Mouse (Mus musculus) layer of hippocampus, adult 11-12 months (tissue): ENCODE results near the gene Bmp6.

Experiments
- DNase-seq: peaks from one replicate; pipeline ENCODE4 v3.0.0; 2022; ENCODE audit warnings: low spot score

Gene Bmp6

DNA sequence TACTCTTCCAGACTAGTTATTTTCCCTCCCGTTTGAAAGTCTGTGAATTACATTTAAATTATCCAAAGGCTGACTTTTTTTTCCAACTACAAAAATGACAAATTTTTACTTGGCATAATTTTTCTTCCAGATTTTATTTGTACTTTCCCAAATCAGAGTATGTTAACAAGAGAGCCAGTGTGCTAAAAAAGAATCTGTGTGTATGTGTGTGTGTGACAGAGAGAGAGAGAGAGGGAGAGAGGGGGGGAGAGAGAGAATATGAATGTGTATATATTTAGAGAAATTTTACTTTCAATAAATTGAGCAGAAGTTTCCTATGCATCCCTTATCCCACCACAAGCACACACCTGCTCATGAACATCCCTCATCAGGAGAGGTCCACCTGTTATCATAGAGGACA is 9.4 kb downstream of the Bmp6 start:
- no peak for DNase-seq

DNA sequence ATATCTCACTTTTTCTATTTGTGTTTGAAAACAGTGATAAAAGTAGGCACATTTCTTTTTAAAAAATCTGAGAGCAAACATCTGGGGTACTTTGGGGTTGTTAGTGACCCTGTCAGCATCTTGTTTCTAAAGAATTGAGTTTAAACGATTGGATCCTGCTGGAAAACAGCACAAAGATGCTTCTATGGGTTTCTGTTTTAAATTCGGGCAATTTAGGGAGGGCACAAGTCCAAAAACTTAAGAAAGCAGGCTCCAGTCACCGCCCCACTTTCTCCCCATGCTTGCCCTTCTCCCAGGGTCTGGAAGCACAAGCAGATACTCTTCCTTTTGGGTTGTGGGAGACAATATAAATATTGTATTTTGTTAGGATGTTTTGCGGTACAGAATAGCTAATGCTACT is 14.1 kb downstream of the Bmp6 start:
- DNase-seq: no peak

DNA sequence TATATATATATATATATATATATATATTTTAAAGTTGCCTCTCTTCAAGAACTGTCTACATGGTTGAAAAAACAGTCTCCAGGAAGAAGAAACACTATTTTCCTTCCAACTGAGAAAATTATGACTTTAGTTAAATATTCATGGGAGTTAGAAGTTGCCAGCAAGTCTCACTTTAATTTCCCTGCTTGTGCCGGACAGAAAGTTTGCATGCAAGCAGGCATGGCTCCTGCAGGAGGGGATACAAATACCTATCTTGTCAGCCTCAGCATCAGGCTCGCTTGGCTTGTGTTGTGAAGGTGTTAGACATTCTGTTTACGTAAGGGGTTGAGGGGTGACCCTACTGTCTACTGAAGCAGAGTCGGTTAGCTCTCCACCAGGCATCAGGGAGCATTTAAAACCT is 17.8 kb downstream of the Bmp6 start:
- no peak for DNase-seq

DNA sequence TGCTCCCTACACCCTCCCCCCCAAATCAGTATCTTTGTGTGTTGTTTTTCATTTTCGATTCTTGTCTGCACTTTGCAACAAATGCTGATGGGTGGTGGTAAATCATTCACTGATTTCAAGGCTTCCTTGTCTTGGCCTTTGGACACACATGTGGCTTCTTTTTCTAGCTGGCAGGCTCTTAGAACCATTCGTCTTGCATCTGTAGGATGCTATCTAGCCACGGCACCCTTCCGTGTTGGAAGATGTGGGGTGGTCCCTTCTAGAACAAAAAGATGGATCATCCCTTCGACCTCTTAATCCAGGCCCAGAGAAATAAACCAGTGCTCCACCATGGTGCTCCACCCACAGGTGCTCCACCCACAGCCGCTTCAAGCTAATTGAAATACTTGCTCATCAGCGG is 19.0 kb downstream of the Bmp6 start:
- no peak for DNase-seq

DNA sequence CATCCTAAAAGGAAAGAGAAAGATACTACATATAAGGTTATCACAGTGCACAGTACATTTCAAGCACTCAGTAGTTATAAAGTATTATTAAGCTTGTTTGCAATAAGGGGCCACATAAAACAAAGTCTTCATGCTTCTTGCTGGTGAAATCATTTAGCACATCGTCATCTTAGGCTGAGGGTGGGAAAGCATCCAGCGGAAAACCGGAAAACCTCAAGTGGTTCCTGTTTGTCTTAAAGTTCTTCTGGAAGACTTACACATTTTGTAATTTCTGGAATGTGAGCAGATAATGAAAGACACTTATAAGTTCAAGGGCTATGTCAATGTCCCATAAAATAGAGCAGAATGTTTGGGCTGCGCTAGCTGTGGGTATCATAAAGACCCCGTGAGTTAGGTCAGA is 24.7 kb downstream of the Bmp6 start:
- DNase-seq: no peak

DNA sequence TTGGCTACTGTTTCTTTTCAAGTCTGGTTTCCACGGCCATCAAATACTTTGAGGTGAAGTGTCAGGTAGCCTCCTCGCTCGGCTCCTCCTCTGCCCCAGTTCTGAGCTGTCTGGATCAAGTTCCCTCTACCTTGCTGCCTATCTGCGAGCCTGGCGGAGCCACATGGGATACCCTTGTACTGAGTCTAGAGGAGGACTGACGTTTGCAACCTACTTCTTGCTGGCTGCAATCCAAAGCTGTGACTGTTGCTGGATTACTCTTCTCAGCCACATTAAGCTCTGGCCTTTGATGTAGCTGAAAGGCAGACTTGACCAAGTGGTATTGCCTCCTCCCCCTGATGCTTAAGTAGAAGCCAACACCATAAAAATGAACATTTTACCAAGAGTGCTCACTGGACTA is 31.2 kb downstream of the Bmp6 start:
- no peak for DNase-seq

DNA sequence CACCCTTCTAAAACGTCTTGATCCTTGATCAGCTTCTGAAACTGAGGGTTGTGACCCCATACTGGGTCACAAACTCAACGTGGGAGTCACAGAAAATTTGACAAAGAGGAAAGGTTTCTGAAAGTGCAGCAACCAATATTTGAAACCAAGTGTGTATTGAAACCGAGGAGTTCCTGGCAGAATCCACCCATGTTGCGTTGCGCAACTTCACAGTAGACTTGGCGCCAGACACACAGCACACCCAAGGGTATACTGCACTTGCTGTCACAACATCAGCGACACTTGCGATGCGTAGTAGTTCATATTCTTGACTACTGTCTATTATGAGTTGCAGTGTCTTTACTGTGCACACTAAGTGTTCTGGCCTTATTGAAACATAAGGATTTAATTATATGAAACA is 32.4 kb downstream of the Bmp6 start:
- DNase-seq: no peak

DNA sequence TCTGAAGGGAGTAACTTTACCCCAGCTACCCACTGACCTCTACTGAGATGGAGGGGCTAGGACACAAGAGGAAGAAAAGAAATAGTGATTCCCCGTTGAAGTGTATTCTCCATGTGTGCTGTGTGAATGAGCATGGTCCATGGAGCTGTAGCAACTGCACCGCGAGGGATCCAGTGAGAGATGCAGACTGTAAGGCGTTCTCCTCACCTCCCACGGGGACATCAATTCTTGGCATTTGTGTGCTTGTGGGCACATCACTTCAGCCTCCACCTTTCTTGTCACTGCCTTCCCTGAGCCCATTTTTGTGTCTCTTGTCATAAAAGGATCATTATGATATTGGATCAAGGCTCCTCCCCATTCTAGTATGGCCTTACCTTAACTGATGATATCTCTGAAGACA is 34.9 kb downstream of the Bmp6 start:
- no peak for DNase-seq

DNA sequence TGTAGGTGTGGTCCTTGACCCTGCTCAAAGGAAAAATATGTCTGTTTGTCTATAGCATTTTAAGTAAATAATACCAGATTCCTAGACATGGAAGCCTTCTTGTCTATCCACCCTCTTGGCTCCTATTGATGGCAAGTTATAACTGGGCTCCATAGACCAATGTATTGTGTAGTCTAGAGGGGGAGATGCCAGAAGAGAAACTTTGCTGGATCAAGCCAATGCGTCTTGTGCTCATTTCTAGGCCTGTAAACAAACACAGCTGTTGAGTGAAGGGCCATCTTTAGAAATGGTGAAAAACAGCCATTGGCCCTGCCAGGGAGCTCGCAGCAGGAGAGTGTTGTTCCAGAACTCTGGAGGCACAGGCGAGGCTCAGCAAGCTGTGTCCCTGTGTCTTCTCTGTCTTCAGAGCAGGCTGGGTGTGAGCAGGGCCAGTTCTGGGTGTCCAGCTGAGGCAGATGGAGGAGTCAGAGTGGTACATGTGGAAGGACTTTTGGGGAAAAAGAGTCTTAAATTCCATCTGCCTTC is 41.2 kb downstream of the Bmp6 start:
- no peak for DNase-seq

DNA sequence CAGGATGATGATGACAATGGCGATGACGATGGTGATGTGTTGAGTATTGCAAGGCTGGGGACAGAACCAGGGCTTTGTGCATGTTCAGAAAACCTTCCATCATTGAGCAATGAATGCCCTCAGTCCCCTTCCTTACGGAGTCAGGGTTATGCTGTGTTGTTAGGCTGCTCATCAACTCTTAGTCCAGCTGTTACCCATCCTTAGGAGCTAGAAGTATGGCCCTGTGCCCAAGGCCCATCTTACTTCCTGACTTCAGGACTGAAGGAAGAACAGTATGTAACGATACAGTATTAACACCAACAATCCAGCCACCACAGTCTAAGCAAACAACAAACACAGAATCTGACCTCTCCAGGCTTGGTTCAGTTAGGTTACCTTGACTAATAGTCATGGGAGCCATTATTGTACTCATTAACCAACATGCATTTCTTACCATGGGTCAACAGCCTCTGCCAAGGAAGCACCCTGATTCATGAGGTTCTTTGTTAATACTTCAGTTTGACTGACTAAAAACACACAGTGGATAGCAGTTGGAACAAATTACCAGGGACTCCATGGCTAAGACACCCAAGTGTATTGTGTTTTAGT is 42.6 kb downstream of the Bmp6 start:
- no peak for DNase-seq

DNA sequence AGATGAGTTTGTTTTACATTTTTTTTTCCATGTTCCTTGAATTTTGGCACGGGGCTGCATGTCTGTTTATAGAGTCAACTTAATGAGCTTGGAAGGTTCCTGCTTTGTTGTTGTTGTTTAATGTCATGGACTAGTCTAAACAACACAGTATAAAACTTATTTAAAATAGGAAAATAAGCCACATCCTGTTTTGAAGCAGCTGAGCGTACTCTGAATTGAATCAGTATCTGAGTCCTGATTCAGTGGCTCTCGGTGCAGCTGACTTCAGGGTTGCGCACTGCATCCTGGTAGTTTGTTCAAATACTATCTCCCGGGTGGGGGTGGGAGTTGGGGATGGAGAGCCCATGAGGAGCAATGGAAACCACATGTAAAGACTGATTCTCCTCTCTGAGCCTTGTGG is 48.5 kb downstream of the Bmp6 start:
- DNase-seq: no peak

DNA sequence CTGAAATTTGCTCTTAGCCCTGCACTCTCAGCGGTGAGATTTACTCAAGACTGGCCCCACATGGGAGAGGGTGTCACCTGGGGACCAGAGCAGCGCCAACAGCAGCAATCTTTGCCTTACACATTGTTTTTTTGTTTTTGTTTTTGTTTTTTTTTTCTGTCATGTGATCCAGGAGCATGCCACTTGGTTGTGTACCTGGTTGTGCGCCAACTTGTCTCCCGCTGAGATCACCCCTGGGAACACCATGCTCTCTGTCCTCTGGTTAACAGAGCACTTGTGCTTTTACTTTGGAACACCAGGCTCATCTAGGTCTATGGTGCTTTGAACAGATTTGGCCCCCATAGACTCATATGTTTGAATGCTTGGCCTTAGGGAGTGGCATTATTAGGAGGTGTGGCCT is 50.1 kb downstream of the Bmp6 start:
- DNase-seq: no peak

DNA sequence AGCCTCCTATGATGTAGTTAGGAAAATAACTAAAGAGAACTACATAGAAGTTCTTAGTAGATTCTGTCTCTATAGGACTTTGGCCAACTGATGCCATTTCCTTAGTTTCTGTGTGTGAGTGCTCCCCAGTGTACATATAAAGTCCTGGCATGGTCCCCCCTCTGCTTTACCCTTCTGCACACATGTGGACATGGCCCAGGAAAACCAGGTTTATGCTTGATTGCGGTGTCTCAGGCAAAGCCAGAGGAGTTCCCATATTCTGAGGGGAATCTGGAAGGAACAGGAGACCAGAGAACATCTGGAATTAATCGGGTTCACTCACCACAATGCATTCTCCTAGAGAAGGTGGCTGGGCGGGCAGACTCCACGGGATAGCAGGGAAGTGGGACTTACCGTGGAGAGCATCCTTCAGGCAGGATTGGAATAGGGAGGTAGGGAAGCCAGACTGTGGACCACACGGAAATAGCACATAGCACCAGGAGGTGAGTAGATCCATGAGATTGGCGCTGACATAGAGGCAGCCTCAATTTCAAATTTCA is 52.2 kb downstream of the Bmp6 start:
- DNase-seq: no peak

DNA sequence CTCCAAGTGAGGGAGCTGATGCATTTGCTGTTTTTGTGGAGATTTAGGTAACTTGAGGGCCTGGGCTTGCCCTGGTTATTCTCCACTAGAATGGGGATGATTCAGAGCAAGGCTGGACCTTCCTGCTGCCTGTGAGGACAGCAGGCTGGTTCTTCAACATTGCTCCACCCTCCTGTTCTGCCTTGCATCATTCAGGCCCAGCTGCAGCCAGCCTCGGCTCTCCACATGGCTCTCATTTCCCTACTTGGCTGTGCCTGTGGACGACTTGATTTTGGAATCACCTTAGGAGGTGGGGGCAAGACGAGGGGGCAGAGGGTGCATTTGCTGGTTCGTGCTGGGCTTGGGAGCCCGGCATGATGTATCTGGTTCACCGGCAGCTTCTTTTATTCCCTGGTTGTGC is 53.8 kb downstream of the Bmp6 start:
- no peak for DNase-seq

DNA sequence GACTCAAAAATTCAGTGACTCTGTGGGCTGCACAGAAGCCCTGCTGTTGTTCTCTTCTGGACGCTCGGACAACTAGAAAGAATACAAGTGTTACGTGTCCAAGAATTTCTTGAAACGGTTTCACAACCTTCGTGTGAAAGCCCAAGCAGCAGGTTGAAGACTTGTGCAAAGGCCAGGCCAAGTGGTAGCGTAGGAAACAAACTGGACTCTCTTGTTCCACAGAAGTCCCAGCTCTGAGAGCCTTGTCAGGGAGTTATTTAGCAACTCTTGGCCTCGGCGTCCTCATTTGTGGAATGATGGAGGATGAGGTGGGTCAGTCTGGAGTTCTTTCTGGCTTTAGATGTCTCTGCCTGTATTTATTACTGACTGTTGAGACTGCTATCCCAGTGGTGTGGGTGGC is 55.8 kb downstream of the Bmp6 start:
- DNase-seq: no peak

DNA sequence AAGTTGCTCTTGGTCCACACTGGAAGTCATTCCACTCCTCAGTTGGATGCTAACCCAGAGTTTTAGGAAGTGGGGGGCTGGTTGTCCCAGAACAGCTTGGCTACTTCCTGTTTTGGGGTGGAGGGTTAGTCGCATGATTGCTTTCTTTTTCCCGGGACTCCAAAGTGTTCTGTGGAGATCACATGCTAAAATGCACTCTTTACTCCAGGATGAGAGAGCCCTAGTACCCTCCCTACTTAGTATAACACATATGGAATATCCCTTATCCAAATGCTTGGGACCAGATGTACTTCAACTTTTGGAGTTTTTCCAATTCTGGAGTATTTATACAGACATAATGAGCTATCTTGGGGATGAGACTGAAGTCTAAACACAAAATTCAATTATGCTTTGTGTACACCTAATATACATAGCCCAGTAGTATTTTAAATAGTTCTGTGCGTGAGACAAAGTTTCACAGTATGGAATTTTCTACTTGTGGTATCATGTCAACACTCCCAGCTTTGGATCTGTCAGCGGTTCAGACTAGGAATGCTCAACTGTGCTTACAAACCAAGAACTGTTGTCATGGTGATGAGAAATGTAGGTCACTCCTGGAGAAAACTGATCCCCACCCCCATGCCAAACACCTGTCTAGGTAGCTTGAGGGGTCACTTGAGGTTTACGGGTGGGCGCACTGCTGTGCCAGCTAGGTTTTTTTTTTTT is 62.9 kb downstream of the Bmp6 start:
- no peak for DNase-seq

DNA sequence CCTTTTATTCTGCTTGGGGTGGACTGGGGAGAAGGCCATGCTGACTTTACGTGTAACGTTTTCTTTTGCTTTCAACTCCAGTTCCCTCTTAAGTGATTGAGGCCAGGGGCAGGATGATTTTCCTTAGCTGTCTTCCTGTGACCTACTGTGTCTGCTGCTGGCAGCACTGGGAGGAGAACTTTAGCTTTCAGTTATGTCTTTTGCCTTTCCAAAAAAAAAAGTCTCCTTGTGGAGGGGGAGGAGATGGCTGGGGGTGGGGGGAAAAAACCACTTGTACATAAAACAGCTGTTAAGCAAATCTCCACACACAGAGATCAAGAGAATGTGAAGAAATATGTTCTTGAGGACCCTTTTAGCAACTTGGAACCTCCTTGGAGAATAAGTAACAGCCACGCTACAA is 63.7 kb downstream of the Bmp6 start:
- no peak for DNase-seq

DNA sequence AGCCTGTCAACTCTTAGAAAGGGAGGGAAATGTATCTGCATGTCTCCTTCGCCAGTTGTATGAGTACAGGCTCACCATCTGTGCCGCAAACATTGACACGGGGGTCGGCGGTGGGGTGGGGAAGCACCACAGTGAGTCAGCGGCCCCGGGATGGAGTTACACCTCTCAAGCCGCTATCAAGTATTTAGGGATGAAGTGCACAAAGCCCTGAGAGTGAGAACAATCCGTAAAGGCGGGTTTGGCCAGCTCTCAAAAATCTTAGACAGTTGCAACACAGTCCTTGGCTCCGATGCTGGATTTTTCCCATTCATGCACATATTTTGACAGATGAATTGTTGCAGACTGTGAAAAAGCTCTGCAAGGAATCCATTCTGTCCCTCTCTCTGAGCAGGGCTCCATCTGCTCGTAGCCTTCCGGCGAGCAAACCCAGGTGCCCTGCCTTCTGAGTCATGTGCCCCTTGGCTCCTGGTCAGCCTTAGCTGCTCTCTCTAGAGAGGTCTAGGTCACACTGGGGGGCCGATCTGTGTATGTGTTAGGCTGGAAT is 65.5 kb downstream of the Bmp6 start:
- DNase-seq: peak; percentile 74

DNA sequence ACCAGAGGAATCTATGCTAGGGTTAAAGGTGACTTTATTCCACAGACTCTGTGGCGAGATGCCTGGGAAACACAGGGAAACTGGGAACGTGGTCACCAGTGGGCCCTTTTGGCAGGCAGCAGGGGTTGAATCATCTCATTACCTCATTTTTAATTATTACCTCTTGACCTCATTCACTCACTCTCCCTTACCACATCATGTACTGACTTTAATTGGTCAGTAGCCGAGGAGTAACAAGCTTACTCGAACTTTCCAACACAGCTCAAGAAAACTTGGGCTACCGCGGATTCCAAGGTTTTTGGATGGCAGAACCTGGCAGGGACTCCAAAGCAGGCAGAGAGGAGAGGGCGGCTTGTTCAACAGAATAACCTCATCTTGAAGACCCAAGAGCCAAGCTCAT is 74.9 kb downstream of the Bmp6 start:
- DNase-seq: no peak

DNA sequence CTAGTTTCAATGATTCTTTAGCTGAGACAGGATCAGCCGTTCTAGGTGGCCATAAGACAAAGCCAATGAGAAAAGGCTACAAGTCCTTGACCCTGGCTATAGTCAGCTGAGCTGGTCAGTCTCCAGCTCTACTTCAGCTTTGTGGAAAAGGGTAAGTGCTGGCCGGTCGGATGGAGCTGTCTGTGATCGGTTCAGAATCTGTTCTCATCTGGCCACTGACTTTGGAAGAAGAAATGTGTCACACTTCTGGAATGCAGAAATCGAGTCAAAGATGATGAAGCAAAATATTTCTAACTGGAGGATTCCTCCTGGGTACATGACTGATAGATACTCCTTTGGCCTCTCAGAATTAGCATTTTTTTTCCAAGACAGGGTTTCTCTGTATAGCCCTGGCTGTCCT is 77.6 kb downstream of the Bmp6 start:
- no peak for DNase-seq

DNA sequence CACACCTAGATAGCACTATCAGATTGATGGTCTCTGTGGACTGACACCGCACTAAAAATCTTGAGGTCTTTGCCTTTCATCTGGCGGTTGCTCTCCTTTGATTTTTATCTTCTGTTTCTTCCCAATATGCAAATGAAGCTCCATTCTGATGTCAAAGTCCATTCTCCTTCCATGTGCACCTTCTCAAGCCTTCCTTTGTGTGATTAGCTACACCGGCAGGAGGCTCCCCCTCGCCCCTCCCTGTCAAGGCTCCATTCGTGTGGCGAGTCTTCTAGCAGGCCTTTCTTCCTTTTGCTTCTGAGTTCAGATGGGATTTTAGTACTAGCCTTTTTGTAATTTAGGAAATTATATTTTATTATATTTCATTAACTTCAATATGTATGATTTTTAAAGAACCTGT is 80.4 kb downstream of the Bmp6 start:
- no peak for DNase-seq

DNA sequence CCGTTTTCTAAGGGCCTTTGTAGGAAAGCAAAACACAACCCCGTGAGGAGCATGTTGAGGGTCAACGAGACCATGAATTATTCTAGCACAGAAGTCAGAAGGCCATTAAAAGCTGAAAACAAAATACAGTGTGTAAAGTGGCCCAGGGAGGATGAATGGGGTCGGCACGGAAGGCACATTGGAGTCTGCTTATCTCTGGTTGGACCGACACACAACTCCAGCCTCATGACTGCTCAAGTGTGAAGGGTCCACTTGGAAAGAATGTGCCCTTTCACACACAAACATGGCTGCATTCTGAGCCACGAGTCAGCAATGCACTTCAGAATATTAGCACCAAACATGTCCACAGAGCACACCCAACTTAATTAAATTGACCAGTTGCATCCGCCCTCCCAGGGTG is 84.8 kb downstream of the Bmp6 start:
- no peak for DNase-seq

DNA sequence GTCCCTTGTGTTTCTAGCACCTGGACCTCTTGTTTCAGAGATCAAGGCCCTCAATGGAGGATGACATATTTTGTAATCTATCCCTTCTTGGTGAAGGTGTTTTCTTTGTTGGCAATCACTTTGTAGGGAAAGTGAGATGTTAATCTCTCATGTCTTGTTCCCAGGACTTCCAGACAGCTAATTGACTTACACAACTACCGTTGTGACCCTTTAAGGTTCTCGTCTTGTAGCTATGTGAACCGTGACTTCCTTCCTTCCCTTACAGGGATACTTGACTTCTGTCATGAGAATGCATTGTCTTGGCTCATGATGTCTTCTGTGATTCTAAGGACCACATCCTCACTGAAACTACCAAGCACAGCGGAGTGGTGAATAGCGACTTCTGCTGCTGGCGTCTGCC is 85.2 kb downstream of the Bmp6 start:
- DNase-seq: no peak

DNA sequence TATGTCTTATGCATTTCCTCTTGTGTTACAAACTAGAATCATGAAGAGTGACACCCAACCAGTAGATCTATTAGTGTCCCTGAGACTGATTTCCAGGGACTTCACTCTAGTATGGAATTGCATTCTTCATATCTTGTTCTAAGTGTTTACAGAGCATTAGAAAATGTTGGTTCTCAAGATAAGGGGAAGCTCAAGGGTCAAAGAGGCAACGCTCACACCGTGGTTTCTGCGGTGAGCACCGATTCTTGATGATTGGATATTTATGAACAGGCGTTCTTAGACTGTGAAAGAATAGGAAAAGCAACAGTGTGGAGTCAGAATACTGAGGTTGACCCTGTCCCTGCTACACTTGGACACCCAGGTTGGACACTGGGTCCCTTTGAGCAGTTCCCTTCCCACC is 89.9 kb downstream of the Bmp6 start:
- DNase-seq: no peak
